Mouse (Mus musculus) spleen, postnatal 14 days (tissue): ENCODE results near the gene Tspan12.
"Not testable (repeated sequence)": the region's sequence is repeated elsewhere in the genome, so short reads cannot be mapped to it uniquely, and the experiment has no call there.

Source experiments
- DNase-seq, 2 experiments: peaks; one replicate each; pipeline ENCODE4 v3.0.0; 2021 to 2022; ENCODE audit warnings: low spot score in 2 of 2

Gene Tspan12

DNA sequence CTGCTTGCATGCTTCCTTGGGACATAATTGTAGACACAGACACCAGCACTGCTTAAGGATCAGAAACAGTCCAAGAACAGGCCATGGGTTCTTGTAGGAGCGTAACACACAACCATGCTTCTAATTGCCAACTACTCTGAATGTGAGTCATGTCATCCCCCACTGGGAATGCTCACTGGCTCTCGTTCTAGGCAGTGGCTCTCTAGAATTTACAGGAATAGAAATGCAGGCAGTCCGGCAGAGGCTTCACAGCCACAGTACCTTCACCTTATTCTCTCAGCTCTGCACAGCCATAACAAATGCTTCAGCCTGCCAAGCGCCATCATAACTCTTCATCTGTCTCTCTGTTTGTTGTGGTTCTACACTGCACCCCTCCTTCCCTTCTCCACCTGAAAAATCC, 23.9 kb downstream of the Tspan12 start:
- no peak for DNase-seq

DNA sequence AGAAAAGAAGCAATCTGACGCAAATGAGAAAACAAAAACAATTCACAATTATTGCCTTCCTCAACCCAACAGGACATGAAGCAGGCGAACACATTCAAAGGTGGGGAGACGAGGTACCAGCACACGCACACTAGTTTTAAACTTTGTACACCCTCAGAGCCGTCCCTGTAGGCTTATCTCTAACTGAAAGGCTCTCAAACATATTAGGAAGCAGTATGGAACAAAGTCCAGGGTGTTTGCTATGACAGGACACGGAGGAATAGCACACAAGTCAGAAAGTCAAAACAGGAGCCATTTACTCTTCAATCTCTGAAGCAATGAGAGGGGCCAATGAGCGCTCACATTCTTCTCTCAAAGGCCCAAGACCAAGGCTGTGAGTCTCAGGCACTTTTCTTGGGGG, 24.3 kb downstream of the Tspan12 start:
- no peak for DNase-seq

DNA sequence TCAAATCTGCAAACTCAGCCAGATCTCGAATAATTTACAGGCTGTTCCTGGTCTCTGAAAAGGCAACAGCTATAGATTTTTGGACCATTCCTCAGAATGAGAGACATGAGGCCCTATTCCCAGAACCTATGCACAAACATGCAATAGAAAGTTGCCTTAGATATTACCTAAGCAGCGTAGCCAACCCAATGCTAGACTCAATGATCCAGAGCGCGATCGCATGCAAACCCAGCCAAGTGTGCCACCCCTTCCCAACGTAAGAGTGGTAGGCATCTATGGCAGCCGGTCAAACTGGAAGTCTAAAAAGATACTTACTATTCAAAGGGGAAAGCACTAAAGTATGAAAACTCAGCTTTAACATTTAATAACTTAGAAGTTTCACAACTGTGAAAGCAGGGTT, 28.6 kb downstream of the Tspan12 start:
- no peak for DNase-seq

GRCm38 (mm10) chr6:21823281-21823680, 29.0 kb downstream of the Tspan12 start:
- no peak for DNase-seq

DNA sequence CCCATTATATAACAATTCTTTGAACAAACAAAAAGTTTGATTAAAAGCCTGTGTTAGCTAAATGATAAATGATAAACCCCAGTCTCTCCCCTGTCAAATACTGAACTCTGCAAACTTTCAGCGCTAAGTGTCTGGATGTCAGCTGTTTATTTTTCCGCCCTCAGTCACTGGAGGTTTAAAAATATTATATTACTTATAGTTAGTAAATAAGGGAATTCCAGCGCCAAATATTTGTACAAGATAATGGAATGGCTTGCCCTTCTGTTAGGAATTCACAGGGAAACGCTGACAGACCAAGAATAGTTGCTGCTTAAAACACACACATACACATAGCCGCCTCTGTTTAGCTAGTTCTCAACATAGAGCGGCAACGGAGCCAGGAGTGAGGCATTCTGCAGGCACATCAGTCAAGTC, 29.6 kb downstream of the Tspan12 start:
- DNase-seq: no peak

GRCm38 (mm10) chr6:21818107-21818807, 34.1 kb downstream of the Tspan12 start:
- DNase-seq: no peak

DNA sequence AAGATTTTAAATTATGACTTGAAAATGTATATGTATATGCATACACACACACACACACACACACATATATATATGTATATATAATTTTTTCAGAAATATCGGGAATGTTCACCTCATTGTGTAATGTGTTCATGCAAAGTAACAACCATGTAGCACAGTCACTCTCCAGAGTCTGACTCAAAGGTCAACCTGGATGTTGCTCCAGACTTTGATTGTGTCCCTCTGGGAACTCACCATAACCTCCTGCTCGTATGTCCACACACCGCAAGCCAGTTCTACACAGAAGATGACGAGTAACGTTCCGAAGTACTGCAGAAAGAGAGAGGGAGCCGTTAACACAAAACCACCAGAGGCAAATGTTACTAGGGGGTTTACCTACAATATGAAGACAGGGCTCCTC, 46.3 kb downstream of the Tspan12 start:
- no peak for DNase-seq

GRCm38 (mm10) chr6:21805013-21805570, 47.2 kb downstream of the Tspan12 start:
- no peak for DNase-seq

DNA sequence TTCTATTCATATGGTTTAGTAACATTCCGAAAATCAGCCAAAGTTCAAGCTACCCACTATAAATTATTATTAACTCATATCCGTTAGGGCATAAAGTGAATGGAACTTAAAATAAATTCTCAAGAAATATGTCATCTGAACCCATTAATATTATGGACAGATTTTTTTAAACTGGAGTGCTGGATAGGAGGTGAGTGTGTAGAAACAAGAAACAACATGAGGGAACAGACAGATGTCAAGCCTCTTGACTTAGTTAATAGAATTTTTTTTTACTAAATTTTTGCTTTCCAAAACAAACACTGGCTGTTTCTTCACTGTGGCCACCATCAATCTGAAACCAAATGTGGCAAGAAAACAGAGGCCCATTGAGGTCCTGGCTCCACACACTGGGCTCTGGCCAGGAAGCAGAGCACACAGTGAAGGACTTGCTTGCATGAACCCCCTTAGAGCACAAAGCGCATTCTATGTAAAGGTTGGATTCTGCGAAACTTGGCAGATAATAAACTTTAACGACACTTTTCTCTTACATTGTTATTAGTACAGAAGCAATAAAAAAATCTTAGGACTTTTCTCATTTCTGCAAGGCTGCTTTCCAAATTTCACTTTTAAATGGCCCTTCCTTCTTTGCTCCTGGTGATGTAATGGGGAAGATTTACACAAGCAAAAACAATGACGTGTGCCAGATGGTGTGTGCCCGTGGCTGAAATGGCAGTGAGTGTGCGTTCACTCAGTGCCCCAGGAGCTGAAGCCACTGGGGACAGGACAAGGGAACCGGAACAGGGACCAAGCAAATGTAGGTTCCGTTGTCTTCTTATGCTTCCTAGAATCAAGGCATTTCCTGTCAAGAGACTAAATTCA, 48.6 kb downstream of the Tspan12 start:
- DNase-seq: no peak

- DNase-seq: no peak
These were observed 53.7 kb downstream of the Tspan12 start for GRCm38 (mm10) chr6:21798581-21798980.

- no peak for DNase-seq
These were observed 55.2 kb downstream of the Tspan12 start for GRCm38 (mm10) chr6:21797087-21797486.

DNA sequence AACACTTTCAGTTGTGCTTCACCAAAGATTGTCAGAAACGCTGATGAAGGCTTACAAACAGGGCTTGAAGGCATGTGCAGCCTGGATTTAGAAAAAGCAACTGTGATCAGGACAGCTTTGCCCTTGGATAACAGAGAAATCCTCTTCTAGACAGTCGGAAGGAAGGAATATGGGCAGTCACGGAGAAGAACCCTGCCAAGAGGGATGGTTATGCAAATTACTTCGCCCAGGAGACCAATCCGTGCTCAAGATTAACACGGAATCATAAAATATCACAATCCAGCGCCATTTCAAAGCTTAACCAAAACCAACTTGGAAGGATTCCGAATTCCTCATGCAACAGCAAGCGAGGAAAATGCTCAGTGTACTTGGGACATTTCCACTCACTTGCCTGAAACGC, 55.9 kb downstream of the Tspan12 start:
- DNase-seq: no peak

DNA sequence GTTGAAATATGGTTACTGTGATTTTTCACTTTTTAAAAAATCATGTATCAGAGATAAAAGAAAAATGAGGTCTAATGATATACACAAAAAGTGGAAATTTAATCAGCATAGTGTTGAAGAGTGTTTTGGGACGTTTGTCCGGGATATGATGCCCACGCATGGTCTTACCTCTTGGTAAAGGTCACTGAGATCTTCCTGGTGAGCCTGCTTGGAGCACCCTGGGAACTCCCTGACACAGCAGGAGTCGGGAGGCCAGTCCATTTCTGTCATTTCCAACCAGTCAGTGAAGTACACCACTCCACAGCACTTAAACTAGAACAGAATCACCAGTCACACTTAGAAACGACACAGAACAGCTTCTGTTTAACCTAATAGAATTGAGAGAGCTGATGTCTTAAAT, 56.9 kb downstream of the Tspan12 start:
- no peak for DNase-seq

DNA sequence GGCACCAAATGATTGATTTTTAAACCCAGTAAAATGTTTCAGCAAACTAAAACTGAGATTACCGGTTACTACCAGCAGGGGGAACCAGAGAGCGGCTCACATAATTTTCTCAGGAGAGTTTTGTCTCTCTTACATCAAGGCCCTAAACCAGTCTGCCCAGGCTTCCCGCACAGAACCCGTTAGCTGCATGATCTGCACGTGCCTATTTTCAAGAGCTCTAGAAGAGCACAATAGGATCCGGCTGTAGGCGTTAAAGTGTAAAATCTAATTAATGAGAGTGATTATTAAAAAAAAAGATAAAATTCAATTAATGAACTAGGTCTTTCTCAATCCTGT, 57.3 kb downstream of the Tspan12 start:
- peak in 1 of 2 experiments; percentile 28 for DNase-seq

DNA sequence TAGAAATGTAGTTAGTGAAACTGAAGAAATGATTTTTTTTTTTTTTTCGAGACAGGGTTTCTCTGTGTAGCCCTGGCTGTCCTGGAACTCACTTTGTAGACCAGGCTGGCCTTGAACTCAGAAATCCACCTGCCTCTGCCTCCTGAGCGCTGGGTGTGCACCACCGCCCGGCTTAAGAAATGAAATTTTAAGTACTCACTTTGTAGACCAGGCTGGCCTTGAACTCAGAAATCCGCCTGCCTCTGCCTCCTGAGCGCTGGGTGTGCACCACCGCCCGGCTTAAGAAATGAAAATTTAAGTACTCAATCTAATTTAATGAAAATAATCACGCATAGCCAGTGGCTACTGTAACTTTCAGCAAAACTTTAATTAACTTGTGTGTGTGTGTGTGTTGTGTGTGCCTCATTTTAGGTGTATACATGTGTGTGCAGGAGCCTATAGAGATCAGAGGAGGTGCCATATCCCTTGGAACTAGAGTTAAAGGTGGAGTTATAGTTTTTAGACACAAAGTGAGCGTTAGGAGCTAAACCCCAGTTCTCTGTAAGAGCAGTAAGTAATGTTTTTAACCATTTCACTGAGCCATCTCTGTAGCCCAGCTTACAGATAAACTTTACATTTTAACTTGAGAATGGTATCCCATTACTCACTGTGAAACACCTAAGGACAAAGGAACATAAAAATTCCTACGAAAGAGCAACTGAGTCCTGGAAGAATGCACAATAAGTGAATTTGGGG, 57.8 kb downstream of the Tspan12 start:
- no peak for DNase-seq

DNA sequence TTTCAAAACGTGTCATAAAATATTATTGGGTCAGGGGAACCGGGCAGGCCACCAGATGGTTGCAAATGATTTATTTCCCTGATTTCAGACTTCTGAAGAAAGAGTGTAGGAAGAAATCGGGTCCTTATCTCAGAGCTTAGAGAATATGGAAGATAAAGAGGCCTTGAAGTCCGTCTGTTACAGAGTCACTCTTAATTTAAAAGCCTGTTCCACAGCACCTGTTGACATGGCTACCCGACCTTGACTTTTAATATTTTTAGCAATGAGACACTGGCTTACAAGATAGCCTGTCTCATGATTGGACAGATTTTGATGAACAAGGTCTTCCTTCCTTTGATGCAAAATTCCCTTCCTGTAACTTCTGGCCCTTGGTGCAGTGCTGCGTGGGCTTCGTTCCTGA, 61.0 kb downstream of the Tspan12 start:
- DNase-seq: no peak

- no peak for DNase-seq
These were observed 61.7 kb downstream of the Tspan12 start for GRCm38 (mm10) chr6:21790550-21791086.

- no peak for DNase-seq
These were observed 62.3 kb downstream of the Tspan12 start for GRCm38 (mm10) chr6:21790036-21790435.

DNA sequence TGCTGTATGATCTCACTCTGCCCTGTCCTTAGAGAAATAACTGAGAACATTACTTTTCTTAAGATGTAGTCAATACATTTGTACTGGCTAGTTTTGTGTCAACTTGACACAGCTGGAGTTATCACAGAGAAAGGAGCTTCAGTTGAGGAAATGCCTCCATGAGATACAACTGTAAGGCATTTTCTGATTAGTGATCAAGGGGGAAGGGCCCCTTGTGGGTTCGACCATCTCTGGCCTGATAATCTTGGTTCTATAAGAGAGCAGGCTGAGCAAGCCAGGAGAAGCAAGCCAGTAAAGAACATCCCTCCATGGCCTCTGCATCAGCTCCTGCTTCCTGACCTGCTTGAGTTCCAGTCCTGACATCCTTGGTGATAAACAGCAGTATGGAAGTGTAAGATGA, 62.7 kb downstream of the Tspan12 start:
- DNase-seq: not testable (repeated sequence)

DNA sequence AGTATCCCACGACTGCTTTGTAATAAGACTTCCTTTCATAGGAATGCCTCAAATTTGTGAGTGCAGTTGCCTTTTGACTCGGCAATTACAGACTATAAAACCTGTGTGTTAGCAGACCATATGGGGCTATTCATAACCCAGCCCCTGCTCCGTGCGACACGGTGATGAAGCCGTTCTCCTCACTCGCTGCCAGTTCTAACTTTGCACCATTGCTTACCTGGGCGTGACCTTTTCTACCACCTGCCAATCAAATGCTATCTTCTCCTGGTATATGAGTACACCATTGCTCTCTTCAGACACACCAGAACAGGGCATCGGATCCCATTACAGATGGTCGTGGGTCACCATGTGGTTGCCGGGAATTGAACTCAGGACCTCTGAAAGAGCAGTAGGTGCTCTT, 64.6 kb downstream of the Tspan12 start:
- no peak for DNase-seq

- DNase-seq: no peak
These were observed 65.0 kb downstream of the Tspan12 start for GRCm38 (mm10) chr6:21787274-21787673.
